Mouse (Mus musculus) heart, embryonic 12.5 days (tissue): Measurements from ENCODE around the gene Mup20. TPM values are rescaled to one million over a fixed set of nuclear protein-coding genes. Genes with fewer than 3 reads are reported as not detected.

ENCODE experiments used
- polyA plus RNA-seq: library from polyadenylated mRNA; unstranded; fragments of >200 nt; fragmentation: Nextera tagmentation; extraction: Ambion mirVana; gene quantifications from 2 replicates; pipeline ENCODE4 v1.2.1, GENCODE M21; 2016

Mup20 gene
- polyA plus RNA-seq, 1 experiment from 2014 or later: not detected

Other genes with a start within 250 kb of the Mup20 start
- not detected in 2 replicates for gene Mup5, start 218.9 kb downstream of the Mup20 start, polyA plus RNA-seq
- not detected in 2 replicates for gene Mup3, start 33.2 kb upstream of the Mup20 start, polyA plus RNA-seq
- gene Mup21, start 96.7 kb upstream of the Mup20 start, polyA plus RNA-seq: not detected in 2 replicates
- 8.9 and 9.7 TPM in 2 replicates for gene Zfp37, start 176.9 kb upstream of the Mup20 start, polyA plus RNA-seq
- 16.7 and 16.9 TPM in 2 replicates for gene Slc31a2, start 208.4 kb upstream of the Mup20 start, polyA plus RNA-seq